Mouse (Mus musculus) testis, postnatal 10 days (tissue): ENCODE measurements around the gene Hist1h3g.
"Not testable (repeated sequence)": the region's sequence is repeated elsewhere in the genome, so short reads cannot be mapped to it uniquely, and the experiment has no call there.

Experiments
- DNase-seq: peaks from one replicate; pipeline ENCODE4 v3.0.0; 2021; ENCODE audit warnings: low spot score

Hist1h3g gene

DNA sequence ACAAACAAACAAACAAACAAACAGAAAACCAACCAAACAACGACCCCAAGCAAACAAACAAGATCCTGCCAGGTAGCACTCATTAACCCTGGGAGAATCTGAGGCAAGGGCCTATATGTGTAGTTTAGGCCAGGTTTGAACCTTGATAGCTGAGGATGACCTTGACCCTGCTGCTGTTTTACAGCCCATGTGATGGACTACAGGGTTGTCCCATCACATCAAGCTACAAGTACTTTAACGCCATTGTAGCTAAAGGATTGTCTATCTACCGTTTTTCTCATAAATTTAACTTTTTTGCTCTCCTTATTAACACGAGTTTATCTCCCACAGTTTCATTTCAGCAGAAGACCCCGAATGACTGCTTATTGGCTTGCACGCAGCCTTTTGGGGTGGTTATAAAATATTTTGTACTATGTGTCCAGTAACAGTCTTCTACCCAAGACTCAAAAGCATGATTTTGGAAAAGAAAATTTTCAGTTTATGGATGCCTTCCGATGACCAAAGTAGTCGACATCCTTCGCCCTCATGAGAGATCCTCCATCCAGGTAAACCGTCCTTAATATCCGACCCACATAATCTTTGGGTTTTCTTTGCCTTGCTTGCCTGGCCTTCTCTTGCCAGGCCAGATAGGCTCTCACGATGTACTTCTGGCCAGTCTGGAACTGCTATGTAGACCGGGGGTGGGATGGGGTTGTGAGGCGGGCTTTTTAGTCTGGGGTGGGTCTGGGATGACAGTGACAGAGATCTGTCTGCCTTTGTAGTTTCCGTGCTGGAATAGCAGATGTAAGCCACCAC lies 19.2 kb upstream of the Hist1h3g start:
- no peak for DNase-seq

DNA sequence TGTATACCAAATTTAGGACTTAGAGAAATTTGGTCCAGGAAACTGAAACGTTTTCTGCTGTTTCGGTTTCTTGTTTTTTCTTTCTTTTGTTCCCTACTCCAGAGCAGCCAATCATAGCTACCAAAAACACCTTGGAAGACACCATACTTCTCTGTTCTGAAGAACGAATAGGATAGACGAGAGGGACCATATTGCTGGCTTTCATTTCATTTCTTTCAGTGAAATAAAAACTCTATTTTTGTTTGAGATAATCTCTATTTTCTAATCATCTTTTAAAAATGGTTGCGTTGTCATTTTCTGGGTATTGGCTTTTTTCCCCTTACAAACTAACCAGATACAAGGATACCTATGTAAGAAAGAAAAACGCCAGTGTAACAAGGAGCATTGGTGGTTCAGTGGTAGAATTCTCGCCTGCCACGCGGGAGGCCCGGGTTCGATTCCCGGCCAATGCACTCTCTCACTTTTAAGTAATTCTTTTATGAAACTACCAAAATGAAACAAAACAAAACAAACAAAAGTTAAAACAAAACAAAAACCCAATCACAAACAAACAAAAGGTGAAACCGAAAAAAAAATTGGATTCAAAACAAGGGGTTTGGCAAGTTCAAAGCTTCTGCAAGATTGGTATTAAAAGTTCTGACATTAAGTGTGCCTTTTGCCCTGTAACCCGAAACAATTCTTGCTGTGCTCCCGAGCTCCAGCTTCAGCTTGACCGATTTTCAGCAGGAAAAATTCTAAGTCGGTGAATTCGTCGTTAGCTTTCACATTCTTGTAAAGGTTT lies 18.2 kb upstream of the Hist1h3g start:
- peak; percentile 83 for DNase-seq

DNA sequence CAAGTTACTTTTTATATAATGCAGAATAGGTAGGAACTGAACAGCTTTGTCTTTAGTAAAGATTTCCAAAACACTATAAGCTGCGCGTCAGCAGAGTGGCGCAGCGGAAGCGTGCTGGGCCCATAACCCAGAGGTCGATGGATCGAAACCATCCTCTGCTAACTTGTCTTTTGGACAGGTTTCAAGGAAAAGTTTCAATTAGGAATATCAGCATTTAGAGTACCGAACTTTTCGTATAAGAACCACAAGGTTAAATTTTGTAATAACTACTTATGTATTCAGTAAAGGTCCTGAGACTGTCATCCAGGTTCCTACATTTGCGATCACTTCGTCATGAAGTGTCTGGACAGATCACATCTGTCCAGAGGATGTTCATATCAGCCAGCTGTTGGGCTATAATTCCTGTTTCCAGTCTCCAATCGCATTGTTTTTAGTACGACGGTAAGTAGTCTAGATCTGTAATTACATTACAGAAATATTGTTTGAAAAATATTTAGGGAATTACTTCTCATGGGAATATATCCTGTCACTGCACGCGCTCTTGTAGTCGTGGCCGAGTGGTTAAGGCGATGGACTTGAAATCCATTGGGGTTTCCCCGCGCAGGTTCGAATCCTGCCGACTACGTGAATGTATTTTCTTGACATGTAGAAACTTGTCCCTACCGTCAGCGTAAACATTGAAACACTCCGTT lies 17.5 kb upstream of the Hist1h3g start:
- peak; percentile 82 for DNase-seq

DNA sequence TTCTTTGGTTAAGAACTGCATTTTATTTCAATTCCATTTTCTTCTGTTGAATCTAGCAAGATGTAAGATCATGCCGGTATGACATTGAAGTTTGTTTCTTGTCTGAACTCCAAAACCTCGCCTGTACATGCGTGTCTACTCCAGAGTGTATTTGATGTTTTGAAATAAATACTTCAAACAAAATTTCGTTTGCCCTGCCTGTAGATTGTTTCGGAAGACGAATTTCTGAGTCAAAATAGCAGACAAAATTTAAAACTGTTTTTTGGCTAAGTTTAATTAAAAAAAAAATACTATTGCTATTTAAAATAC lies 17.0 kb upstream of the Hist1h3g start:
- DNase-seq: no peak

DNA sequence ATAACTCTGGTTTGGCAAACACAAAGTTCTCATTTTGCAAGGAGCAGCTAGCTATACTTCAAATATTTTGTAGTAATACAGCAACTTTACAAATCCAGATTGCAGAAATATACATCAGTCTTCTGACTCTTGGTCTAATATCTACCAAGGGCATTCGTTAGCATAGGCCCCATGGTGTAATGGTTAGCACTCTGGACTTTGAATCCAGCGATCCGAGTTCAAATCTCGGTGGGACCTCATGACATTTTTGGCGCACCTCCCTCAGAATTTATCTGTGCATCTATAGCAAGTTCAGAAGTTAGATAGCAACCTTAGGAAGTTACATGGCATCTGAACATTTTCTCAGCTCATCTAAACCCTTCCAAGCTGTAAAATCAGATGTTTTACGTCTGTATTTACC lies 16.3 kb upstream of the Hist1h3g start:
- peak; percentile 77 for DNase-seq

GRCm38 (mm10) chr13:23519416-23519815 lies 15.8 kb upstream of the Hist1h3g start:
- DNase-seq: peak; percentile 75

GRCm38 (mm10) chr13:23521703-23522102 lies 13.5 kb upstream of the Hist1h3g start:
- DNase-seq: peak; percentile 79

- DNase-seq: no peak
Observed at GRCm38 (mm10) chr13:23523976-23524375, 11.2 kb upstream of the Hist1h3g start.

- peak; percentile 88 for DNase-seq
Observed at GRCm38 (mm10) chr13:23524654-23525053, 10.6 kb upstream of the Hist1h3g start.

- no peak for DNase-seq
Observed at GRCm38 (mm10) chr13:23525901-23526300, 9.3 kb upstream of the Hist1h3g start.

DNA sequence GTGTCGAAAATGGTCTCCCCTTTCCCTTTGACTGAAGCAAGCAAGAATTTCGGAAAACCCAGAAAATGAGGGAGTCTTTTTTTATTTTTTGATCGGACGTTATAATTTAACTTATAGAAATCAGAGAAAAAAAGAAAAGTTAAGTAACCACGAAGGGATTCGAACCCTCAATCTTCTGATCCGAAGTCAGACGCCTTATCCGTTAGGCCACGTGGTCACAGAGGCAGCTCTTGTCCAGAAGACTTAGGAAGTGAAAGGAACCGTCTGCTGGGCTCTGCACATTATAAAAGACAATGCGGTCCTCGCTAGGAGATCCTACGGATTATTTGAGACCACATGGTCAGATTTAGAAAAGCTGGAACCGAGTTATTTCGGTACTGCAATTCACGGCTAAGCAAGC lies 8.9 kb upstream of the Hist1h3g start:
- peak; percentile 92 for DNase-seq

- DNase-seq: no peak
Observed at GRCm38 (mm10) chr13:23529005-23529404, 6.2 kb upstream of the Hist1h3g start.

DNA sequence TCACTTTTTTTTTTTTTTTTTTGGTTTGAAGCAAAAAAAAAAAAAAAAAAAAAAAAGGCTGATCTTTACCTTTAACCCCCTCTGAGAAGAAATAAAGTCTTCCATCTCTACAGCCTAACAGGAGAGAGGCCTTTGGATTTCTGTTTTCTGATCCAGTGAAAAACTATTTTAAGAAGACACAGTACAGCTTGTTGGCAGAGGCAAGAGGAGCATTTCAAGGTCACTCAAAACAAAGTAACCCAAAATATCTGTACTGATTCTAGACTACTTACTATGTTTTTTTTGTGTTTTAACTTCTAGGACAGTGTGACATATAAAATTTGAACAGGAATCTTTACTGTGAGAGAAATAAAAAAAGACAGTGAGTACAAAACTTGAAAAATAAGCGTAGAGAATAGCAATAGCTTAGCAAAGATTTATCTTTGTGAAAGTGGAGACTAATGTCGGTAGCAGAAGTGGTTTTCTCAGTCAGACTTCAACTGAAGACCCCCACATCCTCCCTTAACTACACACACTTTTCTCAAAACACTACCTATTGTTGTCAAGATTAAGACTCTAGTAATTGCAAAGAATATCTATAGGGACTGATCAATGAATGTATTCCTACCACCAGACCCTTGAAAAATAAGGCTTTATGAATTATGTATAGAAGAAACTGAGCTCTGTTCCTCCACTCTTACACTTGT lies 5.6 kb upstream of the Hist1h3g start:
- DNase-seq: no peak

- peak; percentile 63 for DNase-seq
Observed at GRCm38 (mm10) chr13:23530181-23530900, 4.9 kb upstream of the Hist1h3g start.

GRCm38 (mm10) chr13:23530901-23531875 lies 4.0 kb upstream of the Hist1h3g start, which contains the start of gene Hist1h4h:
TSS of gene Hist1h4h (plus strand) at chr13:23531050.
- peak; percentile 95 for DNase-seq

GRCm38 (mm10) chr13:23532262-23533075 lies 2.8 kb upstream of the Hist1h3g start:
- DNase-seq: no peak

DNA sequence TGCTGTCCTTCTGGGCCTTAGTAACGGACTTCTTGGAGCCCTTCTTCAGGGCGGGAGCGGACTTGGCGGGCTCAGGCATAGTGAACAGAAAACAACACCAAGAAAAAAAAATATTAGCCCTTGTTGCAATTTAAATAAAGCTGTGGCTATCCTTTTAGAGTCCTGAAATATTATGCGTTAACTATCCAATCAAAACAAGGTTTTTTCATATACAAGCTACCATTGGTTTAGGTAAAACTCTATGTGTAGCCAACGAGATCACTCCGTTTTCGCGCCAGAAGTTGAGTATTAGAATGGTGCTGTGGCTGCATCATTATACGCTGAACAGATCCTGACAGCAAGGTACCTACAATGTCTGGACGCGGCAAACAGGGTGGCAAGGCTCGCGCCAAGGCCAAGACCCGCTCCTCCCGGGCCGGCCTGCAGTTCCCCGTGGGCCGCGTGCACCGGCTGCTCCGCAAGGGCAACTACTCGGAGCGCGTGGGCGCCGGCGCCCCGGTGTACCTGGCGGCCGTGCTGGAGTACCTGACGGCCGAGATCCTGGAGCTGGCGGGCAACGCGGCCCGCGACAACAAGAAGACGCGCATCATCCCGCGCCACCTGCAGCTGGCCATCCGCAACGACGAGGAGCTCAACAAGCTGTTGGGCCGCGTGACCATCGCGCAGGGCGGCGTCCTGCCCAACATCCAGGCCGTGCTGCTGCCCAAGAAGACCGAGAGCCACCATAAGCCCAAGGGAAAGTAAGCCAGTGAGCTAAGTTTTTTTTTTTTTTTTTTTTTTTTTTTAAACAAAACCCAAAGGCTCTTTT lies 1.5 kb upstream of the Hist1h3g start, which contains the start of gene Hist1h2af:
TSS of gene Hist1h2af (plus strand) at position 347 of the 808 bp plus-strand sequence.
- DNase-seq: not testable (repeated sequence)

- no peak for DNase-seq
Observed at GRCm38 (mm10) chr13:23534368-23535131, 672 bp upstream of the Hist1h3g start.
